Mouse (Mus musculus) Patski (cell line): Measurements from ENCODE around the gene Iqce. TPM values are rescaled to one million over a fixed set of nuclear protein-coding genes. Genes with fewer than 3 reads are reported as not detected.
A peak's percentile ranks its signal among the peaks of the same experiment; 100 is the strongest.

Source experiments
- ATAC-seq: fragments of 100-300 bp; one replicate; pipeline ENCODE4 v1.8.0; 2021
- CTCF ChIA-PET: fragments of 350-600 bp; sonication (Branson Sonifier 250); formaldehyde crosslinking; loops from one replicate; lab custom pipeline; 2022; ENCODE audit warnings: inconsistent platforms; lab: Charles Lee
- POLR2A ChIA-PET: fragments of 350-600 bp; sonication (Branson Sonifier 250); formaldehyde crosslinking; loops from one replicate; lab custom pipeline; 2022; ENCODE audit warnings: antibody characterized with exemption, inconsistent platforms; lab: Charles Lee
- DNase-seq: peaks from one replicate; pipeline ENCODE4 v3.0.0-alpha.2; 2011; ENCODE audit warnings: low read depth, low spot score
- H3K27me3 ChIP-seq: fragments of 371-371 bp; one replicate; pipeline ENCODE4 v1.5.1; 2021
- CTCF ChIP-seq: fragments of 100-300 bp; IDR thresholded peaks from one replicate; pipeline ENCODE4 v1.5.1; 2021
- in situ Hi-C: fragments of 300-500 bp; cut with MboI; formaldehyde crosslinking; loops from 3 replicates; pipeline ENCODE4 v1.11.1; 2018; ENCODE audit warnings: low pct_unique_long_range_greater_than_20kb, mixed read lengths
- polyA plus RNA-seq: library from polyadenylated mRNA; unstranded; gene quantifications from one replicate; pipeline ENCODE4 v1.2.3, GENCODE M21; 2021

The Iqce gene
- 52.6 TPM for polyA plus RNA-seq

GRCm38 (mm10) chr5:140702103-140702513 lies at the start of gene Iqce:
Gene Iqce, minus strand, starts transcription at chr5:140702378.
- DNase-seq, result peak; percentile 79
- ChIA-PET CTCF (interaction anchor here (1.0 to 1.6 kb wide), 4 partner anchors 47 to 162 kb away, joined by 3 to 6 read pairs (median 3); no protein-coding TSS in a partner anchor), POLR2A (interaction anchor here (1.0 to 1.4 kb wide), 3 partner anchors 8 to 127 kb away, joined by 3 to 4 read pairs (median 3); no protein-coding TSS in a partner anchor)
- in situ Hi-C loops, result no loop called here
- ATAC-seq, result peak; percentile 40
- TF ChIP-seq CTCF, result no peak
- no peaks in the 10 kb centered on the region for H3K27me3 ChIP-seq

GRCm38 (mm10) chr5:140750925-140751324 lies 48.7 kb upstream of the Iqce start:
- H3K27me3 ChIP-seq, result no peaks in the 10 kb centered on the region
- ChIA-PET CTCF (interaction anchor here (0.7 to 6.8 kb wide), 27 partner anchors 9 to 213 kb away, joined by 3 to 52 read pairs (median 5); partner anchors contain the start of gene Iqce), POLR2A (interaction anchor here (0.6 to 1.5 kb wide), 3 partner anchors 40 to 1540 kb away, joined by 3 read pairs; no protein-coding TSS in a partner anchor)
- TF ChIP-seq CTCF, result no peak
- in situ Hi-C loops, result no loop called here
- DNase-seq (no peak), ATAC-seq (no peak)

GRCm38 (mm10) chr5:140749062-140749875 lies 47.1 kb upstream of the Iqce start:
- POLR2A ChIA-PET, result interaction anchor here (0.6 to 1.5 kb wide), 3 partner anchors 64 to 95 kb away, joined by 3 to 4 read pairs (median 3); no protein-coding TSS in a partner anchor
- peak; percentile 64 for ATAC-seq
- CTCF ChIA-PET, result interaction anchor here (0.8 to 6.8 kb wide), 25 partner anchors 9 to 213 kb away, joined by 3 to 52 read pairs (median 5); partner anchors contain the start of genes Amz1 and Iqce
- DNase-seq, result no peak
- TF ChIP-seq CTCF, result no peak
- H3K27me3 ChIP-seq, result no peaks in the 10 kb centered on the region
- in situ Hi-C loops, result loop anchor here (5.0 kb wide), 1 partner anchor 207 kb away; no protein-coding TSS in a partner anchor

GRCm38 (mm10) chr5:140748425-140748824 lies 46.2 kb upstream of the Iqce start:
- in situ Hi-C loops, result loop anchor here (5.0 kb wide), 1 partner anchor 206 kb away; no protein-coding TSS in a partner anchor
- ChIA-PET CTCF (interaction anchor here (1.6 to 6.8 kb wide), 6 partner anchors 19 to 208 kb away, joined by 3 to 52 read pairs (median 8); partner anchors contain the start of gene Iqce), POLR2A (interaction anchor here (0.6 to 1.0 kb wide), 2 partner anchors 81 to 94 kb away, joined by 3 to 4 read pairs; no protein-coding TSS in a partner anchor)
- no peaks in the 10 kb centered on the region for H3K27me3 ChIP-seq
- ATAC-seq, result no peak
- TF ChIP-seq CTCF, result no peak
- DNase-seq, result no peak

GRCm38 (mm10) chr5:140743706-140744131 lies 41.5 kb upstream of the Iqce start:
- ChIA-PET CTCF (interaction anchor here (1.6 to 2.2 kb wide), 2 partner anchors 9 to 29 kb away, joined by 5 read pairs; no protein-coding TSS in a partner anchor), POLR2A (no interaction called here)
- ATAC-seq, result no peak
- DNase-seq, result no peak
- H3K27me3 ChIP-seq, result no peaks in the 10 kb centered on the region
- TF ChIP-seq CTCF, result no peak
- in situ Hi-C loops, result loop anchor here (5.0 kb wide), 1 partner anchor 36 kb away; the partner anchor contains the start of gene Brat1

- H3K27me3 ChIP-seq, result no peaks in the 10 kb centered on the region
- ChIA-PET POLR2A (no interaction called here), CTCF (interaction anchor here (1.1 to 1.5 kb wide), 2 partner anchors 9 to 10 kb away, joined by 3 to 5 read pairs; no protein-coding TSS in a partner anchor)
- ATAC-seq (peak; percentile 37), DNase-seq (no peak)
- in situ Hi-C loops, result loop anchor here (5.0 kb wide), 1 partner anchor 35 kb away; the partner anchor contains the start of gene Brat1
- TF ChIP-seq CTCF, result no peak
These were observed 39.7 kb upstream of the Iqce start for GRCm38 (mm10) chr5:140741877-140742276.

- TF ChIP-seq CTCF, result no peak
- no peaks in the 10 kb centered on the region for H3K27me3 ChIP-seq
- in situ Hi-C loops, result loop anchor here (5.0 kb wide), 1 partner anchor 34 kb away; the partner anchor contains the start of gene Brat1
- DNase-seq, result no peak
- no peak for ATAC-seq
- ChIA-PET CTCF (interaction anchor here (1.5 to 2.4 kb wide), 2 partner anchors 9 kb away, joined by 3 to 10 read pairs; no protein-coding TSS in a partner anchor), POLR2A (no interaction called here)
These were observed 38.9 kb upstream of the Iqce start for GRCm38 (mm10) chr5:140741040-140741439.

GRCm38 (mm10) chr5:140739813-140740212 lies 37.6 kb upstream of the Iqce start:
- DNase-seq, result no peak
- ChIA-PET POLR2A (interaction anchor here (0.5 kb wide), 1 partner anchor 1274 kb away, joined by 5 read pairs; no protein-coding TSS in a partner anchor), CTCF (interaction anchor here (1.2 to 2.4 kb wide), 2 partner anchors 10 to 203 kb away, joined by 3 to 10 read pairs; no protein-coding TSS in a partner anchor)
- TF ChIP-seq CTCF, result no peak
- peaks cover under 1% of the 10 kb centered on the region for H3K27me3 ChIP-seq
- no peak for ATAC-seq
- in situ Hi-C loops, result loop anchor here (5.0 kb wide), 1 partner anchor 33 kb away; the partner anchor contains the start of gene Brat1

- in situ Hi-C loops, result no loop called here
- DNase-seq, result no peak
- POLR2A ChIA-PET, result no interaction called here
These were observed 34.0 kb upstream of the Iqce start for GRCm38 (mm10) chr5:140736166-140736565.

More at GRCm38 (mm10) chr5:140736166-140736565, 34.0 kb upstream of the Iqce start:
- no peak for TF ChIP-seq CTCF
- CTCF ChIA-PET, result interaction anchor here (1.6 kb wide), 1 partner anchor 15 kb away, joined by 4 read pairs; no protein-coding TSS in a partner anchor
- no peak for ATAC-seq
- H3K27me3 ChIP-seq, result peaks cover 6% of the 10 kb centered on the region
